Mouse (Mus musculus) G1E (cell line): ENCODE measurements around the gene Gnl2. TPM values are rescaled to one million over a fixed set of nuclear protein-coding genes. Genes with fewer than 3 reads are reported as not detected.

Experiments used
- ATAC-seq: 2 replicates; pipeline ENCODE4 v1.8.0; 2016; ENCODE audit warnings: mild to moderate bottlenecking; ENCODE audit not compliant: insufficient number of reproducible peaks, poor library complexity, low FRiP score, severe bottlenecking; ENCODE audit errors: extremely low read depth
- DNase-seq: peaks from one replicate; pipeline ENCODE4 v3.0.0; 2012; ENCODE audit warnings: low spot score
- H3K27me3 ChIP-seq: 2 replicates; pipeline ENCODE4 v1.6.1; 2012; ENCODE audit warnings: mild to moderate bottlenecking, low read length, inconsistent platforms; ENCODE audit not compliant: insufficient read depth
- H3K36me3 ChIP-seq: replicated peaks from 2 replicates; pipeline ENCODE3; 2012; ENCODE audit warnings: mild to moderate bottlenecking, inconsistent platforms
- H3K4me1 ChIP-seq: 2 replicates; pipeline ENCODE4 v1.6.1; 2012; ENCODE audit warnings: low read depth, low read length, inconsistent platforms, mixed read lengths; ENCODE audit not compliant: insufficient read depth
- H3K4me3 ChIP-seq: 2 replicates; pipeline ENCODE4 v1.5.1; 2012; ENCODE audit warnings: low read depth, mild to moderate bottlenecking, inconsistent platforms, low read length, moderate library complexity, mixed read lengths
- H3K9me3 ChIP-seq: replicated peaks from 2 replicates; pipeline ENCODE4 v1.6.1; 2012; ENCODE audit warnings: inconsistent platforms
- CTCF ChIP-seq: IDR thresholded peaks from 2 replicates; pipeline ENCODE4 v1.5.1; 2012; ENCODE audit warnings: low read depth, low read length, inconsistent platforms, mixed read lengths
- GATA1 ChIP-seq: IDR thresholded peaks from 2 replicates; pipeline ENCODE4 v1.6.1; 2012; ENCODE audit warnings: borderline replicate concordance, low read length, inconsistent platforms, mixed read lengths
- GATA2 ChIP-seq: IDR thresholded peaks from 2 replicates; pipeline ENCODE4 v1.6.1; 2012; ENCODE audit warnings: low read depth, low read length, inconsistent platforms, borderline replicate concordance
- POLR2AphosphoS5 ChIP-seq: IDR thresholded peaks from 2 replicates; pipeline ENCODE4 v1.6.1; 2012; ENCODE audit warnings: low read depth, low read length, inconsistent platforms; ENCODE audit not compliant: insufficient replicate concordance
- TAL1 ChIP-seq: conservative IDR thresholded peaks from 2 replicates; pipeline ENCODE4 v1.6.1; 2012; ENCODE audit warnings: low read depth, low read length, inconsistent platforms, mixed read lengths
- polyA plus RNA-seq: library from polyadenylated mRNA; stranded (reverse); fragments of >175 nt; gene quantifications from 2 replicates; pipeline ENCODE4 v1.2.3, GENCODE M21; 2012
- total RNA-seq, 2 experiments: library from RNA; stranded (forward) in 1 of 2; stranded (reverse) in 1 of 2; fragments of 200-1000 nt in 1 of 2; fragments of >200 nt in 1 of 2; fragmentation: Nextera tagmentation in 1 of 2; gene quantifications; 2 replicates each; pipeline ENCODE4 v1.2.3; 2014 to 2017

Gene Gnl2
- total and polyA plus RNA-seq, 3 experiments = 110 to 200 (median 176) TPM

- 0 out of 2 replicates have a peak, but pooled peaks cover 2% of the 10 kb centered on the region for H3K4me1 ChIP-seq
- no peak for TF ChIP-seq GATA1
- no peaks in the 10 kb centered on the region for H3K36me3 ChIP-seq
- H3K4me3 ChIP-seq = no peak overlapping the region
- no peak for DNase-seq
- H3K27me3 ChIP-seq = peaks cover 48% of the 10 kb centered on the region
- ATAC-seq = no peak
- no peaks in the 10 kb centered on the region for H3K9me3 ChIP-seq
Observed at GRCm38 (mm10) chr4:124999548-124999947, 16.8 kb upstream of the Gnl2 start.

GRCm38 (mm10) chr4:125002978-125003377 lies 13.4 kb upstream of the Gnl2 start:
- TF ChIP-seq TAL1 (no peak), CTCF (no peak), GATA2 (no peak), POLR2AphosphoS5 (no peak), GATA1 (no peak)
- H3K27me3 ChIP-seq = peaks cover 61% of the 10 kb centered on the region
- no peak for ATAC-seq
- H3K4me3 ChIP-seq = no peak overlapping the region
- DNase-seq = no peak
- H3K9me3 ChIP-seq = no peaks in the 10 kb centered on the region
- no peaks in the 10 kb centered on the region for H3K4me1 ChIP-seq
- H3K36me3 ChIP-seq = no peaks in the 10 kb centered on the region

DNA sequence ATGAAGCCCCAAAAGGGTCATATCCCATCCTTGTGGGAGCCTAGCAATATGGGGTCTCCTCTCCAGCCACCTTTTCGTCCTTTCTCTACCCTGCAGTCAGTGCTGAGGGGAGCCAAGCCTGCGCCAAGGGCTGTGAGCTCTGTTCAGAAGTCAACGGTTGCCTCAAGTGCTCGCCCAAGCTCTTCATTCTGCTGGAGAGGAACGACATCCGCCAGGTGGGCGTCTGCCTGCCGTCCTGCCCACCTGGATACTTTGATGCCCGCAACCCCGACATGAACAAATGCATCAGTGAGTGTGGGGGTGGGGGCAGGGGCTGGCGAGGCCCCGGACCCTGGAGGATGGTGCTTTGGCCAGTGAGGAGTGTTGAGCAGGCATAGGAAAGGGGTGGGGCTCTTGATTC lies 11.5 kb upstream of the Gnl2 start:
- ATAC-seq (no peak), DNase-seq (no peak)
- H3K4me3 ChIP-seq = no peak overlapping the region
- H3K9me3 ChIP-seq = no peaks in the 10 kb centered on the region
- no peaks in the 10 kb centered on the region for H3K36me3 ChIP-seq
- H3K4me1 ChIP-seq = no peaks in the 10 kb centered on the region
- TF ChIP-seq POLR2AphosphoS5 (no peak), GATA2 (no peak)
- H3K27me3 ChIP-seq = peaks cover 68% of the 10 kb centered on the region

GRCm38 (mm10) chr4:125007460-125007859 lies 8.9 kb upstream of the Gnl2 start:
- peaks cover 4% of the 10 kb centered on the region for H3K4me1 ChIP-seq
- no peak overlapping the region for H3K4me3 ChIP-seq
- ATAC-seq (no peak), DNase-seq (no peak)
- H3K36me3 ChIP-seq = no peaks in the 10 kb centered on the region
- H3K9me3 ChIP-seq = no peaks in the 10 kb centered on the region
- no peak for TF ChIP-seq GATA2
- no peak for TF ChIP-seq POLR2AphosphoS5
- no peak for TF ChIP-seq TAL1
- TF ChIP-seq GATA1 = no peak
- no peak for TF ChIP-seq CTCF
- peaks cover 61% of the 10 kb centered on the region for H3K27me3 ChIP-seq

- Histone ChIP-seq H3K4me3 (no peak overlapping the region), H3K9me3 (no peaks in the 10 kb centered on the region), H3K36me3 (no peaks in the 10 kb centered on the region), H3K27me3 (peaks cover 66% of the 10 kb centered on the region), H3K4me1 (peaks cover 4% of the 10 kb centered on the region)
- no peak for TF ChIP-seq POLR2AphosphoS5
- no peak for TF ChIP-seq CTCF
- TF ChIP-seq TAL1 = no peak
- TF ChIP-seq GATA2 = no peak
- TF ChIP-seq GATA1 = no peak
- DNase-seq = no peak
- no peak for ATAC-seq
Observed at GRCm38 (mm10) chr4:125008220-125008619, 8.2 kb upstream of the Gnl2 start.

DNA sequence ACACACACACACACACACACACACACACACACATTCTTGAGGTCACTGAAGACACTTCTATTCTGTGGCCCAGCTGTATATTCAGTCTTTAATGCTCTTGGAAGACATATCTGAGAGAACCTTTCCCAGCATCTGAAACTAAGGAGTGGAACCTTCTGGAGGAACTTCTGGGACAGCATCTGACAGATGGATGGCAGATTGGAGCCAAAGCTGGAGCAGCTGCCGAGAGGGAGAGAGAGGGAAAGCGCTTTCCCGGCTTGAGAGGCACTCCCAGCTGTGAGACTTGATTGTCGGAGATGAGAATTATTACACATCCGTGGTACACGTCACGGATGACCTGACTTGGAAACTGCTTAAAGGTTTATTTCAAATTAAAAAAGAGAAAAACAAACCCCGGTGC lies 7.7 kb upstream of the Gnl2 start:
- Histone ChIP-seq H3K4me3 (no peak overlapping the region), H3K9me3 (no peaks in the 10 kb centered on the region), H3K4me1 (peaks cover 4% of the 10 kb centered on the region), H3K36me3 (no peaks in the 10 kb centered on the region), H3K27me3 (peaks cover 66% of the 10 kb centered on the region)
- ATAC-seq = no peak
- TF ChIP-seq CTCF = no peak
- DNase-seq = no peak

- Histone ChIP-seq H3K4me3 (no peak overlapping the region), H3K36me3 (no peaks in the 10 kb centered on the region), H3K27me3 (peaks cover 71% of the 10 kb centered on the region), H3K9me3 (no peaks in the 10 kb centered on the region), H3K4me1 (peaks cover 5% of the 10 kb centered on the region)
- TF ChIP-seq CTCF (no peak), GATA1 (no peak), TAL1 (no peak), GATA2 (no peak), POLR2AphosphoS5 (no peak)
- DNase-seq (no peak), ATAC-seq (no peak)
Observed at GRCm38 (mm10) chr4:125017431-125017830, 1.0 kb downstream of the Gnl2 start.
